Mouse (Mus musculus) intestine, postnatal 0 days (tissue): Measurements from ENCODE around the gene 1700122O11Rik. TPM values are rescaled to one million over a fixed set of nuclear protein-coding genes. Genes with fewer than 3 reads are reported as not detected.
A peak's percentile ranks its signal among the peaks of the same experiment; 100 is the strongest.

ENCODE experiments used
- ATAC-seq: fragments of 200-750 bp; cut with Nextera tagmentation; 2 replicates; pipeline ENCODE4 v1.8.0; 2017; ENCODE audit warnings: mild to moderate bottlenecking, moderate TSS enrichment, moderate library complexity
- H3K27ac ChIP-seq: fragments of 300-500 bp; sonication (generic); 2 replicates; pipeline ENCODE4 v1.5.1; 2014; ENCODE audit warnings: mild to moderate bottlenecking, low read depth, low read length, moderate library complexity
- H3K27me3 ChIP-seq: fragments of 300-500 bp; sonication (generic); replicated peaks from 2 replicates; pipeline ENCODE4 v1.6.1; 2014; ENCODE audit warnings: low read length, mixed read lengths; ENCODE audit not compliant: control insufficient read depth, insufficient read depth
- H3K36me3 ChIP-seq: fragments of 300-500 bp; sonication (generic); 2 replicates; pipeline ENCODE4 v1.6.1; 2014; ENCODE audit warnings: mild to moderate bottlenecking, moderate library complexity; ENCODE audit not compliant: control insufficient read depth, insufficient read depth
- H3K4me1 ChIP-seq: fragments of 300-500 bp; sonication (generic); replicated peaks from 2 replicates; pipeline ENCODE4 v1.6.1; 2014; ENCODE audit warnings: antibody characterized with exemption, low read length, mixed read lengths; ENCODE audit not compliant: control insufficient read depth, insufficient read depth
- H3K4me2 ChIP-seq: fragments of 300-500 bp; sonication (generic); replicated peaks from 2 replicates; pipeline ENCODE4 v1.6.1; 2014; ENCODE audit warnings: low read depth, mild to moderate bottlenecking, moderate library complexity
- H3K4me3 ChIP-seq: fragments of 300-500 bp; sonication (generic); 2 replicates; pipeline ENCODE4 v1.5.1; 2014; ENCODE audit warnings: low read depth, low read length
- H3K9ac ChIP-seq: fragments of 300-500 bp; sonication (generic); 2 replicates; pipeline ENCODE4 v1.6.1; 2014; ENCODE audit warnings: mild to moderate bottlenecking, low read depth, low read length
- H3K9me3 ChIP-seq: fragments of 300-500 bp; sonication (generic); 2 replicates; pipeline ENCODE4 v1.6.1; 2016; ENCODE audit warnings: mixed run types; ENCODE audit not compliant: control insufficient read depth
- CTCF ChIP-seq: sonication (generic); IDR thresholded peaks from 2 replicates; pipeline ENCODE4 v1.5.1; 2016; ENCODE audit warnings: low read depth, mild to moderate bottlenecking, control low read depth, antibody characterized with exemption, moderate library complexity
- WGBS: fragments of 180-500 bp; shearing (Covaris S2); extraction: QIAGEN DNeasy Blood & Tissue Kit; methylation state at CpG from one replicate; pipeline ENCODE4 v1.1.7; 2014; 5-methylcytosine and 5-hydroxymethylcytosine counted together
- polyA plus RNA-seq: library from polyadenylated mRNA; unstranded; fragments of >200 nt; fragmentation: Nextera tagmentation; extraction: Ambion mirVana; gene quantifications from 2 replicates; pipeline ENCODE4 v1.2.1, GENCODE M21; 2015

The 1700122O11Rik gene
- polyA plus RNA-seq, 1 experiment from 2014 or later: not detected

GRCm38 (mm10) chr17:48012561-48012960 is 25.5 kb downstream of the 1700122O11Rik start:
- Histone ChIP-seq H3K4me3 (no peak overlapping the region), H3K27me3 (no peaks in the 10 kb centered on the region), H3K4me2 (no peak overlapping the region), H3K36me3 (no peaks in the 10 kb centered on the region), H3K9me3 (no peaks in the 10 kb centered on the region), H3K9ac (no peak overlapping the region), H3K4me1 (no peaks in the 10 kb centered on the region), H3K27ac (no peak overlapping the region)
- ATAC-seq: no peak
- WGBS: 65% methylated on average over 10 of the region's 10 CpGs
- TF ChIP-seq CTCF: no peak

- Histone ChIP-seq H3K27ac (no peak overlapping the region), H3K4me3 (no peak overlapping the region), H3K4me1 (no peaks in the 10 kb centered on the region), H3K36me3 (no peaks in the 10 kb centered on the region), H3K9me3 (no peaks in the 10 kb centered on the region), H3K9ac (no peak overlapping the region), H3K27me3 (no peaks in the 10 kb centered on the region), H3K4me2 (no peak overlapping the region)
- TF ChIP-seq CTCF: no peak
- 89% methylated on average over 12 of the region's 12 CpGs for WGBS
- no peak for ATAC-seq
Measured at GRCm38 (mm10) chr17:48011105-48011504, 27.0 kb downstream of the 1700122O11Rik start.

- Histone ChIP-seq H3K27me3 (no peaks in the 10 kb centered on the region), H3K4me1 (no peaks in the 10 kb centered on the region), H3K27ac (no peak overlapping the region), H3K36me3 (no peaks in the 10 kb centered on the region), H3K4me3 (no peak overlapping the region), H3K4me2 (no peak overlapping the region), H3K9me3 (no peaks in the 10 kb centered on the region), H3K9ac (no peak overlapping the region)
- ATAC-seq: 0 out of 2 replicates have a peak, but pooled peaks have one; percentile 17
- TF ChIP-seq CTCF: no peak
- 68% methylated on average over 11 of the region's 11 CpGs for WGBS
Measured at GRCm38 (mm10) chr17:48010283-48010682, 27.8 kb downstream of the 1700122O11Rik start.

GRCm38 (mm10) chr17:48005816-48006215 is 32.3 kb downstream of the 1700122O11Rik start:
- no peaks in the 10 kb centered on the region for H3K36me3 ChIP-seq
- no peak overlapping the region for H3K27ac ChIP-seq
- H3K9me3 ChIP-seq: no peaks in the 10 kb centered on the region
- no peak overlapping the region for H3K4me3 ChIP-seq
- no peak overlapping the region for H3K4me2 ChIP-seq
- H3K9ac ChIP-seq: no peak overlapping the region
- TF ChIP-seq CTCF: no peak
- no peaks in the 10 kb centered on the region for H3K27me3 ChIP-seq
- WGBS: 39% methylated on average over 4 of the region's 4 CpGs
- ATAC-seq: no peak
- H3K4me1 ChIP-seq: peaks cover 7% of the 10 kb centered on the region; the same call in 1 of the 2 replicates

- ATAC-seq: peak; percentile 55; the same call in 1 of the 2 replicates
- no peaks in the 10 kb centered on the region for H3K9me3 ChIP-seq
- H3K27ac ChIP-seq: peak overlapping the region; percentile 71
- no peak overlapping the region for H3K9ac ChIP-seq
- no peak for TF ChIP-seq CTCF
- no peaks in the 10 kb centered on the region for H3K27me3 ChIP-seq
- 0 out of 2 replicates have a peak overlapping the region, but pooled peaks have one; percentile 13 for H3K4me2 ChIP-seq
- H3K4me3 ChIP-seq: no peak overlapping the region
- 22% methylated on average over 8 of the region's 8 CpGs for WGBS
- peaks cover 7% of the 10 kb centered on the region; the same call in 1 of the 2 replicates for H3K4me1 ChIP-seq
- no peaks in the 10 kb centered on the region for H3K36me3 ChIP-seq
Measured at GRCm38 (mm10) chr17:48005091-48005490, 33.0 kb downstream of the 1700122O11Rik start.

- peak overlapping the region; percentile 71; the same call in 1 of the 2 replicates for H3K27ac ChIP-seq
- 0 out of 2 replicates have a peak overlapping the region, but pooled peaks have one; percentile 13 for H3K4me2 ChIP-seq
- H3K36me3 ChIP-seq: no peaks in the 10 kb centered on the region
- no peak for TF ChIP-seq CTCF
- no peak overlapping the region for H3K4me3 ChIP-seq
- 37% methylated on average over 9 of the region's 9 CpGs for WGBS
- ATAC-seq: no peak
- no peaks in the 10 kb centered on the region for H3K27me3 ChIP-seq
- H3K9me3 ChIP-seq: no peaks in the 10 kb centered on the region
- H3K4me1 ChIP-seq: peaks cover 10% of the 10 kb centered on the region; the same call in 1 of the 2 replicates
- H3K9ac ChIP-seq: no peak overlapping the region
Measured at GRCm38 (mm10) chr17:48004619-48005018, 33.5 kb downstream of the 1700122O11Rik start.

- H3K27ac ChIP-seq: no peak overlapping the region
- no peaks in the 10 kb centered on the region for H3K27me3 ChIP-seq
- no peaks in the 10 kb centered on the region for H3K36me3 ChIP-seq
- no peak overlapping the region for H3K9ac ChIP-seq
- ATAC-seq: no peak
- TF ChIP-seq CTCF: no peak
- peaks cover 11% of the 10 kb centered on the region; the same call in 1 of the 2 replicates for H3K4me1 ChIP-seq
- H3K4me2 ChIP-seq: peak overlapping the region; percentile 72
- no peaks in the 10 kb centered on the region for H3K9me3 ChIP-seq
- WGBS: 43% methylated on average over 4 of the region's 4 CpGs
- peak overlapping the region; percentile 34 for H3K4me3 ChIP-seq
Measured at GRCm38 (mm10) chr17:48002486-48002885, 35.6 kb downstream of the 1700122O11Rik start.
